Mouse (Mus musculus) neutrophil, adult 5-6 weeks (primary cell): ENCODE data around the gene Rwdd2a. TPM values are rescaled to one million over a fixed set of nuclear protein-coding genes. Genes with fewer than 3 reads are reported as not detected.

Experiments used
- ATAC-seq: fragments of 151-379, 151-347 bp; 2 replicates; pipeline ENCODE4 v1.8.0; 2017; ENCODE audit warnings: mild to moderate bottlenecking, moderate TSS enrichment; ENCODE audit not compliant: insufficient number of reproducible peaks, poor library complexity, low FRiP score, severe bottlenecking; ENCODE audit errors: extremely low read depth
- total RNA-seq: library from RNA; stranded (forward); fragments of 200-1000 nt; gene quantifications from 2 replicates; pipeline ENCODE4 v1.2.3, GENCODE M21; 2017

The Rwdd2a gene
- 4.0 and 6.3 TPM in 2 replicates for total RNA-seq

DNA sequence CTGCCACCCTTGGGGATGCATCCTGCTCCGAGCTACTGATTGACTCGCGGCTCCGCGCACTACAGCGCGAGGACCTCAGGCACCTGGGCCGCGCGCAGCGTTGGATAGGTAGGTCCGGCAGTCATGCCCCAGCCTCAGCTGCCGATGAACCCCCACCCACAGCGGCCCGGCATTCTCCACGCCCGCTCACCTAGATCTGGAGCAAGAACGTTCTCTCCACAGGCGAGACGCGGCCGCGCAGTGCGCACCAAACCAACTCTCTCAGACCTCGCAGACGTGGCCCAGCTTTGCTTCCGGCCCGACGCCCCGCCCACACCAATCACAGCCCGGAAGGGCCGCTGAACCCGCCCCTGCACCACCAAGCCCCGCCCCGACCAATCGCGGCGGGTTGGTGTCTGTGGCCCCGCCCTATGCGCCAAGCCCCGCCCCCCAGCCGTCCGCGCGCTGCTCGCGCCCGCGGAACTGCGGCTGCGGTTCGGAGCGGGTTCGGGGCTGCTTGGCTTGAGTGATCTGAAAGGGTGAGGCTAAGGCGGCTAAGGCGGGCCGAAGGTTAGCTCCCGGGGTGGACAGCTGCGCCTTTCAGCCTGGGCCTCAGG lies at the start of gene Rwdd2a, which contains the start of gene Pgm3:
TSS of gene Rwdd2a (plus strand) at position 452 of the 596 bp plus-strand sequence.
TSS of gene Pgm3 (minus strand) at position 303 of the 596 bp plus-strand sequence.
- ATAC-seq: peak; percentile 93

DNA sequence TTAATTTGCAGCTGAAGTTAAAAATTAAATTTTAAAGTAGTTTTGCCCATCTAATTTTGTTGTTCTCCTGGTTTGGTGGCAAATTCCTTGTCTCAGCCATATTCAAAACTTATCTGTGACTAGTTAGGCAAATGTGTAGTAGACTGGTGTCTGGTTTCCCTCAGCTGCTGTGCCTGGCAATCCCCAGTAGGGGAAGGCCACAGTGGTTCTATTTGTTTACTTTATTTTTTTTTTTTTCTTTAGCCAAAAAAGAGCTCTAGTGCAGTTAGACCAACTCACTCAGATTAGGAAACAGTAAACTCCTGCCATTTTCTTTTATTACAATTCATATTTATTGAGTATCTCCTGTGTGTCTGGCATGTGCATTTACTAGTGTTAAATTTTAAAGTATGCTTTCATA lies 49.5 kb upstream of the Rwdd2a start:
- ATAC-seq: no peak

DNA sequence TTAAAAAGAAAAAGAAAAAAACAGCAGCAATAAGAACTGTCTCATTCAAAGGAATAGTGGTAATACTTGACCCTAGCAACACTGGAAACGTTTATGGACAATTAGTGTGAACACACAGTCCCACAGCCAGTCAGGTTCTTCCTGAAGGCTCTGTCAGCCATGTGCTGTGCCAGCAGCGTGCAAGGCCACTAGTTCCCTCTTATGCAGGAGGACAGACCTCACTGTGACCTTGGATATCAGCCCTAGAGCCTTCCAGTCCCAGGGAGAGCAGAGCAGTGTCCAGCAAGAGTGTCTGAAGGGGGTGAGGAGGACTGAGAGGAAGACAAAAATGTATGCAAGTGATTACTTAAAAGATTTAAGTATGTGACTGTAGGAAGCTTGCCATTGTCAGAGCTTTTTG lies 46.2 kb upstream of the Rwdd2a start:
- ATAC-seq: no peak

DNA sequence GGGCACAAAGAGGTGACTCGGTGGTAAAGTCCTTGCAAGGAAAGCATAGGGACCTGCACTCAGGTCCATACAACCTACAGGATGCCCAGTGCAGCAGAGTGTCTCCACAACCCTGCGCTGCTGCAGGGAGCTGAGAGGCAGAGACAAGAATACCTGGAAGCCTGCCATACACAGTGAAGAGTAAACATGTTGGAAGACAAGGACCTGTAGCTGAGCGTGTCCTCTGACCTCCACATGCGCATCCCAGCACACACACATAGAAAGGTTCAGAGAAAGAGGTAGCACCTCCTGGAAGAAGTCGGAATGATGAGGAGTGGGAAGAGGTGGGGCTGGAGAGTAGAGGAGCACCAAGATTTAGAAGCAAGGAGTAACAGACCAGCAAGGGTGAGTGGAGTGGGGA lies 37.7 kb upstream of the Rwdd2a start:
- no peak for ATAC-seq

DNA sequence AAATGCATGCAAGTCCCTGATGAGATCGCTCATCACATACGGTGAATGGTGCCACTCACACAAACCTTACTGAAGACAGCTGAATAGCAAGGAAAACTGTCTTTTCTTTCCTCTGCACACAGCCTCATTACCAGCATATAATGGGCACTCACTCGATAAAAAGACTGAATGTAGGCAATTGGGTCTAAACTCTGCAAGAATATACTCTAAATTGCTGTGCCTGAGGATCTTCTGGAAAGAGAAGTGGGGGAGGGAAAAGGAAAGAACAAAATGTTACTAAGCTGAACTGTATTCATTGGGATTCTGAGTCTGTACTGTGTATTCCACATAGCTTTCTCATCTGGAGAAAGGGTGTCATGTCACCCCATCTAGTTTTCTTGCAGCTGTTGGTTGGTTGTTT lies 28.3 kb upstream of the Rwdd2a start:
- ATAC-seq: no peak

DNA sequence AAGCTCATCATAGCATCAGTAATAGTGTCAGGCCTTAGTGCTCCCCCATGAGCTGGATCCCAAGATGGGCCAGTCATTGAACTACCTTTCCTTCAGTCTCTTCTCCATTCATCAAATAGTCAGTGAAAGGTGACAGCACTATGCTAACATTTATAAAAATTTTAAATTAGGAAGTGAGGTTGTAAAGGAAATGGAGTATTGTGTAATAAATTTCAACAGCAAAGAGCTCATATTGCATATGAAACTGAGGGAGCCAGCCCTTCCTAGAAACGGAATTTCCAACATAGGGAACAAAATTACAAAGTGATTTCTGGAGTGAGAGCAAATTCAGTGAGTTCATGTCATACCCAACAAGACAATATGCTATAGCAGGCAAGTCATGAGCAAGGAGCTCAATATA lies 27.2 kb upstream of the Rwdd2a start:
- no peak for ATAC-seq

DNA sequence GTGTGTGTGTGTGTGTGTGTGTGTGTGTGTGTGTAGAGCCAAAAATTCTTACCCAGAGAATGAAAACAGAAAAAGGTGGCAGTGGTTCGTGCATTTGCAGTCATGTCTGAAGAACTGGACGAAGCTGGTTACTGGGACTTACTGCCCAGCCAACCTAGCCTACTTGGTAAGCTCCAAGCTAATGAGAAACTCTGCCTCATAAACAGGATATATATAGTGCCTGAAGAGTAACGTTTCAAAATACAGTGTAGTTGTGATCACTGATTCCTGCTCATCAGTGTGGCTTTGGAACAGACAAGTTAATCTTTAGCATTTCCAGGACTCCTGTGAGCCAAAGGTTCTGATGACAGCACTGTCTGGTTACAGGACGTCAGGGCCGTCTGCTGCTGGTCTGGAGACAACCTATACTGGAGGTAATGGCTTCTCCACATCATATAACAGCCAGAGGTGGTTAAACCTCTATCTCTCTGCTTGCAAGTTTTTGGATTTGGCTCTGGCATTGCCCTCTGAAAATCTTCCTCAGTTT lies 22.1 kb upstream of the Rwdd2a start:
- ATAC-seq: no peak

DNA sequence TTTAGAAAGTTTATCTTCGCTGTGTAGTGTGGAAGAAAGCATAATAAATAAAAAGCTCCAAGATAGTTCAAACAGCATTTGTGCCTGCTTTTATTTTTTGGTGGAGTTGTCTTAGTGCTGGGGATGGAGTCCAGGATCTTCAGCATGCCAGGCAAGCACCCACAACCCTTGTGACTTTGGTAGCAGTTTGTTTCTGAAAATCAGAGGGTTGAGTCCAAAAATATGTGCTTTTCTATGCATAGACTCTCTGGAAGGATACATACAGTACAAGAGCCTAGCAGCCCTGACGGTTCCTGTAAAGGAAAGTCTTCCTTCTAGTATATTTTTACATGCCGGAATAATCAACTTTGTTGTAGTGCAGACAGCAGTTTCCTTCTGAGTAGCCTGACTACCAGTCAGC lies 21.1 kb upstream of the Rwdd2a start:
- no peak for ATAC-seq

DNA sequence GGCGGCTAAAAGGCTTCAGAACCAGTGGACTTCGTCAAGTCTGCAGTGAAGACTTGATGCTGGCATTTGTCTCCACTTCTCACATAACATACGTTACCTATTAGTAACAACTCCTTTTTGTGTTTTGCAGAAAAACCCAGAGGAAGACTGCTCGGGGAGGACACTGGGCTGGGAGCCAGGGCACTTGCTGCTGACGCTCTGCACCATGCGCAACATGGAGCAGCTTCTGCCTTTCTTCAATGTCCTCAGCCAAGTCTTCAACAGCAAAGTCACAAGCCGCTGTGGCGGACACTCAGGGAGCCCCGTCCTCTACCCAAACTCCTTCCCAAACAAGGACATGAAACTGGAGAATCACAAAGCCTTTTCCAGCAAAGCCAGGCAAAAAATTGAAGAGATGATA lies 17.9 kb upstream of the Rwdd2a start:
- no peak for ATAC-seq

DNA sequence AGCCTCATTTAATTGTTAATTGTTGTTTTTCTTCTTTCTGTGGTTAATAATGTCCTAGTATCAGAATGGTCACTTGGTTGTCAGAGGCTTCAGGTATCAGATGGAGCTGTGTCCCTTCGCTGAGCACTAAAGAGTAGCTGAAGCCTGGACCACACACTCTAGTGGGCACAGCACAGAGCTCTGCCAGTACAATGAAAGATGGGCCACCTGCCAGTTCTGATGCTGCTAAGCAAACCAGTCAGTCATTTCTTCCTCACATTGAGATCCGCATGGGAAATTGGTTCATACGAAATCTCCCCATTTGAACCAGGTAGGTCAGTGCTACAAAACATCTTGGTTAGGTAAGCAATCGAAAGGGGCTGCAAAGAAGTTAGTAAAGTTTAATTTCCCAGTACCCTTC lies 17.1 kb upstream of the Rwdd2a start:
- no peak for ATAC-seq

DNA sequence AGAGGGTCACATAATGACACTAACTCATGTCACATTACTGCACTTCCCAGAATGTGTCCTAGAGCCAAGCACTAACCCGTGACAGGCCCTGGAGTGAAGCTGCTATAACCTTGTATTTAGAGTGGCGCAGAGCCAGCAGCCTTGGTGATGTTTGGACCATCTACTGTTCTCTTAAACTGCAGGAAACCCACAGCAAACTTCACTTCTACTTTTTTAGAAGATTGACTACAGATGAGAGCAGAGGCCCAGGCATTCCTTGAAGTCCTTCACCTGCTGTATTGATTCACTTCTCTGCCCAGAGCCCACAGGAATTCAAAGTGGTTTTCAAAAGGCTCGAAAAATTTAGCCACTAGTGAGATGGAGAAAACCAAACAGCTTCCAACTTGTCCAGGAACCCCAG lies 11.2 kb upstream of the Rwdd2a start:
- no peak for ATAC-seq

DNA sequence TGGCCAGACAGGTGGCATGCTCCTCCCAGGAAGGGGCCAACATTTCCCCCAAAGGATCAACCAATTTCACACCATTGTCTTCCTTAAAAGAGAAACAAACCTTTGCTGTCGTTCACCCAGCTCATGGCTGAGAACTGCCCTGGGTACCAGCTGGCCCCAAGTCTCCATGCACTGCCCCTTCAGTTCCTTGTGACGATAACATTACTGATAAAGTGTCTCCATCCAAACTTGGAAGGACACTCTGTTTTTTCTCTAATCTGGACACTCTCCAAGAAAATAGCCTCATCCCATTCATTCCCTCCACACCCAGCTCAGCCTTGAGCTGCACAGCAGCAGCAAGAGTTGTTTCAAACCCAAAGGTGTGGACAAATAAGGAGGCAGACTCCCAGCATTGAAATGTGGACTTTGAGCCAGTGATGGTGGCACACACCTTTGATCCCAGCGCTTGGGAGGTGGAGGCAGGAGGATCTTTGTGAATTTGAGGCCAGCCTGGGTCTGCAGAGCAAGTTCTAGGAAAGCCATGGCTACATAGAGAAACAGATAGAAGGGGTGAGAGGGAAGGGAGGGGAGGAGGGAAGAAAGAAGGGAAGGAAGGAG lies 2.4 kb upstream of the Rwdd2a start:
- ATAC-seq: no peak

DNA sequence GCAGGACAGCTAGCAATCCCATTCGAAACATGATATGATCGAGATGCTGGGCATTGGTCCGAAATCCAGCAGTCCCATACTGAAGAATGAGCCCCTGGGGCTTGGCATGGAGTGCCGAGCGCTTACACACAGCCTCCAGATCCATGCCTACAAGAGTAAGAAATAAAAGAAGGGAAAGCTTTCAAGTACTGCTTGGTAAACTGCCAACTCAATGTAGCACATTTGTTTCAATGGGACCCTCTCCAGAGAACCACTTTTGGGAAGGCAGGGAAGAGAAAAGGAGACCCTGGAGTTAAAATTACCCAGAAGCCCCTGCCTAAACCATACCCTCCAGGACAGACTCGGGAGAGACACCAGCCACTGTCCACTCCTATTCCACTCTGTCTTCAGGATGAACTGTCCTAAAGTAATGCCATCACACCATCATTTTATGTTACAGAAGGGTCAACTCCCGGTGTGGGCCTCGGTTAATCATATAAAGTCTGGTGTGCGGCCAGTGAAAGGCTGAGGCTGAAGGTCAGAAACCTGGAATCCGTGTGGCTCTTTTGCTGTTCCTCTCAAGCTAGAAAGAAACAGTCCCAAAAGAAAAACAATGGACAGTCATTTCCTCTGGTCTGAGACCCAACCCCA lies 1.4 kb upstream of the Rwdd2a start:
- no peak for ATAC-seq

DNA sequence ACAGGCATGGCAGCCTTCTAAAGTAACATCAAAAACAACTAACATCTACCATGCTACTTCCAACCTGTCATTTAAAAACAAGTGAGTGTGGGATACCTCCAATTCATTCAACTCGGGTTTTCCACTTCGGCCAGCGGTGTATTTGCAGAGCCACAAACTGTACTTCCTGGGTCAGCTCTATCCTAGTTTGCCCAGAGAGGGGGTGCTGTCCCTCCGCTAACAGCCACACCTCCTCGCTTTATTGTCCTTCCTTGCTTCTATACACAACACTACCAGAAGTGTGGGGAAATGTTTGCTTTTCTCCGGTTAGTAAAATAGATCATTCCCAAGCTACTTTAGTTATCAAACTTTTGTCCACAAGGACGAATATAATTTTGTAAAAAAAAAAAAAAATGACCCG lies 845 bp upstream of the Rwdd2a start:
- ATAC-seq: no peak

DNA sequence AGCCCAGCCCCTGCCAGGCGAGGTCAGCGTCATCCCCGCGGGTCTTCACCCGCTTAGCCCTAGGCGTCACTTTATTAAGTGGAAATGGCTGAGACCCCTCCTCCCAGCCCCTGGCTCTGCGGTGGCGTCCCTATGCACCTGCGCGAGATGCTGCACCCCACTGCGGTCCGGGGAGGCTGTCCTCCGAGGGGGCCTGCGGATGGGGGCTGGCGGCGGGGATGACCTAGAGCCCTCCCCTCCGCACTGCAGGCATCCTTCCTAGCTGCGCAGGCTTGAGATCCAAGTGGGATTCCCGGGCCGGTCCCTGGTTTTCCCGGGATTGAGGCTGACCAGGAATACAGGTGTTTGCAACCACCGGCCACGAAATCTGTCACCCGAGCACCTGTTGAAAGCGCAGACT lies 405 bp downstream of the Rwdd2a start:
- ATAC-seq: no peak

DNA sequence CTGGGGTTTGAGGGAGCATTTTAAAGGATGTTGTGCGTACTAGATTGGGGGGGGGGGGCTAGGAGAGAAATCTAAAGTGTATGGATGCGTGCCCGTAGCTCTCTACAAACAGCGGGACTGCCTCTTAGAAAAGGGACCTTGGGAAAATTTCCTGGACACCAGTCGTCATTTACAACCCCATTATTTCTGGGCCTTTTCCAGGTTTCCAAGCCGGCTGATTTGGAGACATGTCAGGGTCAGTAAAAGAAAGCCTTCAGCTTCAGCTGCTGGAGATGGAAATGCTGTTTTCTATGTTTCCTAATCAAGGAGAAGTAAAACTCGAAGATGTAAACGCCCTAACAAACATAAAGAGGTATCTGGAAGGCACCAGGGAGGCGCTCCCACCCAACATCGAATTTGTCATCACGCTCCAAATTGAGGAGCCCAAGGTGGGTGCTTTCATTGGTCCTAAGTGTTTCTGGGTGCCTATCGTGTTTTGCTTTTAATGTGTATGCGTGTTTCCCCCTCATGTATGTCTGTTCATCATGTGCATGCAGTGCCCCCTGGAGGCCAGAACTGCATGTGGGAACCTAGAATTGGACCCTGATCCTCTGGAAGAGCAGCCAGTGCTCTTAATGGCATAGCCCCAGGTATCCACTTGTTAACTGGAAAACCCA lies 973 bp downstream of the Rwdd2a start:
- ATAC-seq: peak; percentile 74

DNA sequence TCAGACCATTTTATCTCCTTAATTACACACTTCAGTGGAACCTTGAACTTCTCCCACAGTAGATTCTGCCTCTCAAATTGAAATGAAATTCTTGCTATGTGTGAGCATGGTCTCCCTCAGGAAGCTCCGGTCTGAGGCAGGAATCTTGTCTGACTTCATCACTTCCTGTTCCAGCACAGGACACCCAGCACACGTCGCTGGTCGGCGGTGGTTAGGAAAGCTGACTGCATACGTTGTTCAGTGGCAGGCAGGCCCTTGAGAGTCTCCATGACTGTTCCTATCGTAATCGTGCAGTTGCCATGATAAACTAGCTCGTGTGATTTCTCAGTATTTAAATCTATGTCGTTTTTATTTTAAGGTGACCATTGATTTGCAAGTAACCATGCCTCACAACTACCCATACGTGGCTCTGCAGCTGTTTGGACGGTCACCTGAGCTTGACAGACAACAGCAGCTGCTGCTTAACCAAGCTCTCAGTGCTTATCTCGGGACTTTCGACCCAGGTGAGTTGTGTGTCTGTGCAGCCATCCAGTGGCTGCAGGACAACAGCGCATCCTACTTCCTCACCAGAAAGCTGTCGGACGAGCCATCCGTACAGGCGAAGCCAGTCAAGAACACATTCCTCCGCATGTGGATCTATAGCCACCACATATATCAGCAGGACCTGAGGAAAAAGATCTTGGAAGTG lies 2.0 kb downstream of the Rwdd2a start:
- ATAC-seq: no peak

DNA sequence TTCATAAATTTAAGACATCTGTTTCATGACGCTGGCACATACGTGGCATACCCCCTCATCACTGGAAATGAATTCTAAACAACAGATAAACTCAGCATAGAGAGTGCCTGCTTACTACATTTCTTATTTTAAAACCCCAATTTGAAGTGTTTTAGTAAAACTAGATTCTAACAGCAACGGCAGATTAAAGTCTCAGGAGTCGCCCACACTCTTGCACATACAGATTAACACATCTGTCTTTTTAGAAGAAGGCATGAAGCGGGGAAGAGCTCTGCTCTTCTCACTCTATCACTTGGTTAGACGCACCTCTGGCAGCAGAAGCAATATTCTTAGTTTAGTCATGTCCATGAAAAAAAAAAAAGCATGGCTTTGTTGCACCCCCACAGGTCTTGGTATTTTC lies 3.4 kb downstream of the Rwdd2a start:
- ATAC-seq: no peak

DNA sequence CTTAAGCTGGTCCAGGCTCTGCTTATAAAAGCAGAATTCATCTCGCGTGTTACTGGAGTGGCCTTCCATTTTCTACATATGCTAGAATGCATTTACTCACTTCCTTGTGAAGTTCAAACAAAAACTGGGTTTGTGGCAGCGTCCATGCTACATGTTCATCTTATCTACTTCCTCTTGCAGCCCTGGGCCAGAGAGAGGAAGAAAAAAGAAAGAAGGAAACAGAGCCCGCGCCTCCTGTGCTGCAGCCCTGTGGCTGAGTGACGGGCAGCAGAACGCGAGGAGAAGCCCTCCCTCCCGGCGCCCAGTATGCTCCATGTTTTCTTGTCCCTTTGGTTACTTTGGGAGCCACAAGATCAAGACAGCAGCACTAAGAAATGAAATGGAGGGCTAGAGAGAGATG lies 7.9 kb downstream of the Rwdd2a start:
- ATAC-seq: peak; percentile 37; the same call in 1 of the 2 replicates
